Mouse (Mus musculus) limb, embryonic 11.5 days (tissue): Measurements from ENCODE around the gene Rell1. TPM values are rescaled to one million over a fixed set of nuclear protein-coding genes. Genes with fewer than 3 reads are reported as not detected.

Experiments
- ATAC-seq: fragments of 200-750 bp; cut with Nextera tagmentation; 2 replicates; pipeline ENCODE4 v1.8.0; 2017; ENCODE audit warnings: low read depth; ENCODE audit not compliant: insufficient number of reproducible peaks, low FRiP score, low TSS enrichment
- DNase-seq: peaks from one replicate; pipeline ENCODE4 v3.0.0-alpha.2; 2015; ENCODE audit warnings: low spot score
- H3K27ac ChIP-seq: fragments of 300-500 bp; sonication (generic); replicated peaks from 2 replicates; pipeline ENCODE4 v1.5.1; 2014; ENCODE audit warnings: low read depth, mild to moderate bottlenecking, low read length
- H3K27me3 ChIP-seq: fragments of 300-500 bp; sonication (generic); 2 replicates; pipeline ENCODE4 v1.6.1; 2014; ENCODE audit warnings: mild to moderate bottlenecking, low read length, mixed read lengths; ENCODE audit not compliant: control insufficient read depth, insufficient read depth
- H3K36me3 ChIP-seq: fragments of 300-500 bp; sonication (generic); 2 replicates; pipeline ENCODE4 v1.6.1; 2014; ENCODE audit warnings: mild to moderate bottlenecking, low read length, moderate library complexity, mixed read lengths; ENCODE audit not compliant: control insufficient read depth, insufficient read depth
- H3K4me1 ChIP-seq: fragments of 300-500 bp; sonication (generic); 2 replicates; pipeline ENCODE4 v1.6.1; 2014; ENCODE audit warnings: low read length, mixed read lengths; ENCODE audit not compliant: control insufficient read depth, insufficient read depth
- H3K4me2 ChIP-seq: fragments of 300-500 bp; sonication (generic); 2 replicates; pipeline ENCODE4 v1.6.1; 2014; ENCODE audit warnings: low read depth, mild to moderate bottlenecking, moderate library complexity; ENCODE audit not compliant: severe bottlenecking
- H3K4me3 ChIP-seq: fragments of 300-500 bp; sonication (generic); 2 replicates; pipeline ENCODE4 v1.5.1; 2014; ENCODE audit warnings: low read depth, low read length
- H3K9ac ChIP-seq: fragments of 300-500 bp; sonication (generic); 2 replicates; pipeline ENCODE4 v1.6.1; 2014; ENCODE audit warnings: mild to moderate bottlenecking, low read length
- H3K9me3 ChIP-seq: fragments of 300-500 bp; sonication (generic); 2 replicates; pipeline ENCODE4 v1.6.1; 2016; ENCODE audit warnings: low read length; ENCODE audit not compliant: control insufficient read depth
- WGBS: fragments of 180-500 bp; shearing (Covaris S2); extraction: QIAGEN DNeasy Blood & Tissue Kit; methylation state at CpG from one replicate; pipeline ENCODE4 v1.1.7; 2014; 5-methylcytosine and 5-hydroxymethylcytosine counted together
- polyA plus RNA-seq: library from polyadenylated mRNA; unstranded; fragments of >200 nt; fragmentation: Nextera tagmentation; extraction: Ambion mirVana; gene quantifications from 2 replicates; pipeline ENCODE4 v1.2.1, GENCODE M21; 2014

Gene Rell1
- polyA plus RNA-seq, 1 experiment from 2014 or later, result 12.2 TPM

DNA sequence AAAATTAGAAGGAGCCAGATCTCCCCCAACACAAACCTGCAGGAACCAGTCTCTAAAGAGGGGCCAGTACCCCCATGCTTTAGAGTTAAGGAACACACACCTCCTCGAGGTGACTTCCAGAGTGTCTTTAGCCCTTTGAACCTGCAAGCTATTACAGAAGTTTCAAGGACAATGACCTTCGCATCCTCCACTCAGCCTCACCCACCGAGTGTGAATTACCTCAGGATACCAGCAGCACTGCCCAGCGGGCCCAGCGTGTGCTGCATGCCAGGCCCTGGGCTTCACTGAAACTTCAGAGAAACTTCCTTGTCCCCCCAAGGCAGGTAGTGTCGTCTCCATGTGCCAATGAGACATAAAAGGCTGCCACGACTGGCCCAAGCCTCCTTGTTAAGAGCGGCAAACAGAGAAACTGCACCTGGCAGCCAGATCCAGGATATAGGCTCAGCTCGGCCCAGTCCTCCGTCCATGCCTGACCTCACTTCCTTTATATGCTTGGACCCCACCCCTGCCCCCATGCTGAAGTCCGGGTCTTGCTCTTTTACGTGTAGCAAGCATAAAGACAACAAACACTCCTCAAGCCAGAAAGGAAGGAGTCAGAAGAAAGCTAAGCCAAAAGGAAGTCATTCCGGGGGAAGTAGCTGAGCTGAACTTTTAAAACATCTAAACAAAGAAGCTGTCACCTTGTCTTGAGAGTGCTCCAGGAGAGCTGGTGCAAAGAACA is 45.2 kb downstream of the Rell1 start:
- Histone ChIP-seq H3K27me3 (no peaks in the 10 kb centered on the region), H3K27ac (no peak overlapping the region), H3K4me3 (no peak overlapping the region), H3K9me3 (no peaks in the 10 kb centered on the region), H3K4me2 (no peak overlapping the region), H3K36me3 (peaks cover 3% of the 10 kb centered on the region), H3K4me1 (no peaks in the 10 kb centered on the region), H3K9ac (no peak overlapping the region)
- DNase-seq (no peak), ATAC-seq (no peak)
- WGBS, result 81% methylated on average over 13 of the region's 13 CpGs

DNA sequence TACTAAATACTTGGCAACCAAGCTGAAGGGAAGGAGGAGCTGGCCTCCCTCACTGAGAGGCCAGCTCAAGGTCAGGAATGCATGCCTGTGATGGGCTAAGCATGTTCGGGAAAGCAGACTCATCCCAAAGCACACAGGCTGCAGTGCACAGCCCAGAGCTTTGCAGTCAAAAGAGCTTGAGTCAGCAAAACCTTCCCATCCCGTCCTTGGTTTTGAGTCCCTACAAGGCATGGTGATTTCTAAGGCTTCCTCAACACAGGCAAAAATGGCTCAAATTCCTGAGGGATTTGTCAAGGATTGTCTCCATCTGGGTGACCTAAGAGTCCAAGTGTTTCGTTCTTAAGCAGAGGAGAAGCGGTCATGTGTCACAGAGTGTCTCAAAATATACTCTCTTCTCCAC is 50.5 kb downstream of the Rell1 start:
- ATAC-seq, result no peak
- Histone ChIP-seq H3K9me3 (no peaks in the 10 kb centered on the region), H3K9ac (no peak overlapping the region), H3K27ac (no peak overlapping the region), H3K4me3 (no peak overlapping the region), H3K36me3 (no peaks in the 10 kb centered on the region), H3K4me1 (no peaks in the 10 kb centered on the region), H3K4me2 (no peak overlapping the region), H3K27me3 (no peaks in the 10 kb centered on the region)
- 79% methylated on average over 4 of the region's 4 CpGs for WGBS
- no peak for DNase-seq

DNA sequence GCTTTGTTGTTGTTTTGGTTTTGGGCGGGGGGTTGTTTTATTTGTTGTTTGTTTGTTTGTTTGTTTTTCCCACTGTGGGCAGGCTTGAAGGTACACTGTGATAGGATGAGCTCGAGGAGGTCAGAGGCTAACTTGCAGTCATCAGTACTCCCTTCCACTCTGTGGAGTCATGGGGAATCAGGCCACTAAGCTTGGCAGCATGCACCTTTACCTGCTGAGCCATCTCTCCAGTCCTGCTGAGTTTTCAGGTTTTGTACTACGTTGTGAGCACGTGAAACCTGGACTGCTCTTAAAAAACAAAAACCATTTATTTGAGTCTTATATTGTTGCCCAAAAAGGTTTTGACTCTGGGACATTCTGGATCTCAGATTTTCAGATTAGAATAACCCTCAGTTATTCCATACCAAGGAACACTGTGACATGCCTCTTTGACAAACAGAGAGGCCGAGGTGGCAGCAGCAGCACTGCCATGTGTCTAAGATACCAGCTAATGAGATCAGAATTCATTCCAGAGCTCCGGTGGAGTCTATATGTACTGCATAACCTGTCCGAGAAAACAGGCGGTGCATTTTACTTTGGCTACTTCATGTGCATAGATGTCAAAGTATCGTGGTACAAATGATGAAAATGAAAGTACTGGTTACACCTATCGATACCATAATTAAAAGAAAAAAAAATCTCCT is 52.1 kb downstream of the Rell1 start:
- H3K9ac ChIP-seq, result no peak overlapping the region
- H3K27ac ChIP-seq, result no peak overlapping the region
- H3K4me3 ChIP-seq, result no peak overlapping the region
- H3K9me3 ChIP-seq, result no peaks in the 10 kb centered on the region
- WGBS, result 92% methylated on average over 10 of the region's 10 CpGs
- H3K4me2 ChIP-seq, result no peak overlapping the region
- ATAC-seq, result no peak
- DNase-seq, result no peak
- no peaks in the 10 kb centered on the region for H3K36me3 ChIP-seq
- no peaks in the 10 kb centered on the region for H3K27me3 ChIP-seq
- H3K4me1 ChIP-seq, result no peaks in the 10 kb centered on the region

DNA sequence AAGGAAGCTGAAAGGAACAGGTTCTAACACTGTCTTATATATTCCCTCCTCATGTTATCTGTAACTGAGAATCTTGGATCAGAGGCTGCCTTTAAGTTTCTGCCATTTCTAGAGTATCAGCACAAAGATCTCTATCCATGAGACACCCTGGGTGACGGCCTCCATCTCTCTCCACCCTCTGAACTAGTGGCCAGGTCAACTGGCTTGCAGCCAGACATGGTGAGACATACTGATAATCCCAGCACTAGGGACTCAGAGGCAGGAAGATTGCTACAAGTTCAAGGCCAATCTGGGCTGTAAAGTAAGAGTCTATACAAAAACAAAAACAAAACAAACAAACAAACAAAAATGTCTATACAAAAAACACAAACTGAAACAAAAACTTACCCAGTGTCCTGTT is 53.8 kb downstream of the Rell1 start:
- Histone ChIP-seq H3K36me3 (no peaks in the 10 kb centered on the region), H3K27me3 (no peaks in the 10 kb centered on the region), H3K9me3 (no peaks in the 10 kb centered on the region), H3K4me2 (no peak overlapping the region), H3K4me1 (no peaks in the 10 kb centered on the region), H3K4me3 (no peak overlapping the region), H3K9ac (no peak overlapping the region), H3K27ac (no peak overlapping the region)
- DNase-seq (no peak), ATAC-seq (no peak)
- WGBS, result 76% methylated on average over 1 of the region's 1 CpGs

DNA sequence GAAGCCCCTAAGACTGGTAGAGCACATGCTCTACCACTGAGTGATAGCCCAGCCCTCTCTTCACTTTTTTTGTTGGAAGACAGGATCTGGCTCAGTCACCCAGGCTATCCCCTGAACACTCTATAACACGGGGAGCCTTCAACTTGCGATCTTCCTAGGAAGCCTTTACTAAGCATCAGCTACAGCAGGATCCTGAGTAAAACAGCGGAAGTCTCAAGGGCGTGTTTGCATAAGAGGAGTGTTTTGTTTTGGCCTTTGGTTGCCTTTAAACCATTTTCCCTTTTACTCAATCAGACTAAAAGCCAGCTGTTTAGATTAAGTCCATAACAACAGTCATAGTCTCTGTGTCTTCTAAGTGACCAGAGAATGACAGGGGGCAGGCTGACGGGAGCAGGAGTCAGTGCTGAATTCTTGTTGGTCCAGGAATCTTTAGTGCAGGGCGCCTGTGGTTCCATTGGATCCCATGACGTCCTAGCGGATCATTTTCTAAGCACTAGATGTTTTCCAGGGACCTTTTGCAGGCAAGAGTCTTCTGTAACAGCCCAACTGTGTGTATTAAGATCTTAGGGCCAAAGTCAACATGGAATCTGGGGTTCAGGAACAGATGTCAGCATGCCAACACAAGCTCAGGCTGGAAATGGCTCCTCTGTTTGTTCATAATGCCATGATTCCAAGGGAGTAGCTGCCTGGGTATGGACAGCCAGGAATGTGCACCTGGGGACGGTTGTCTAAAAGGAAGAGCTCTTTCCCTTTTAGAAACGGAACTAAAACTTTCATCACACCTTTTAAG is 58.3 kb downstream of the Rell1 start:
- H3K4me3 ChIP-seq, result no peak overlapping the region
- no peak overlapping the region for H3K27ac ChIP-seq
- H3K4me1 ChIP-seq, result no peaks in the 10 kb centered on the region
- no peaks in the 10 kb centered on the region for H3K9me3 ChIP-seq
- WGBS, result 89% methylated on average over 10 of the region's 10 CpGs
- H3K4me2 ChIP-seq, result no peak overlapping the region
- no peaks in the 10 kb centered on the region for H3K36me3 ChIP-seq
- no peak overlapping the region for H3K9ac ChIP-seq
- DNase-seq (no peak), ATAC-seq (no peak)
- no peaks in the 10 kb centered on the region for H3K27me3 ChIP-seq

GRCm38 (mm10) chr5:63907513-63907912 is 61.2 kb downstream of the Rell1 start:
- WGBS, result 68% methylated on average over 4 of the region's 4 CpGs
- no peak overlapping the region for H3K9ac ChIP-seq

DNA sequence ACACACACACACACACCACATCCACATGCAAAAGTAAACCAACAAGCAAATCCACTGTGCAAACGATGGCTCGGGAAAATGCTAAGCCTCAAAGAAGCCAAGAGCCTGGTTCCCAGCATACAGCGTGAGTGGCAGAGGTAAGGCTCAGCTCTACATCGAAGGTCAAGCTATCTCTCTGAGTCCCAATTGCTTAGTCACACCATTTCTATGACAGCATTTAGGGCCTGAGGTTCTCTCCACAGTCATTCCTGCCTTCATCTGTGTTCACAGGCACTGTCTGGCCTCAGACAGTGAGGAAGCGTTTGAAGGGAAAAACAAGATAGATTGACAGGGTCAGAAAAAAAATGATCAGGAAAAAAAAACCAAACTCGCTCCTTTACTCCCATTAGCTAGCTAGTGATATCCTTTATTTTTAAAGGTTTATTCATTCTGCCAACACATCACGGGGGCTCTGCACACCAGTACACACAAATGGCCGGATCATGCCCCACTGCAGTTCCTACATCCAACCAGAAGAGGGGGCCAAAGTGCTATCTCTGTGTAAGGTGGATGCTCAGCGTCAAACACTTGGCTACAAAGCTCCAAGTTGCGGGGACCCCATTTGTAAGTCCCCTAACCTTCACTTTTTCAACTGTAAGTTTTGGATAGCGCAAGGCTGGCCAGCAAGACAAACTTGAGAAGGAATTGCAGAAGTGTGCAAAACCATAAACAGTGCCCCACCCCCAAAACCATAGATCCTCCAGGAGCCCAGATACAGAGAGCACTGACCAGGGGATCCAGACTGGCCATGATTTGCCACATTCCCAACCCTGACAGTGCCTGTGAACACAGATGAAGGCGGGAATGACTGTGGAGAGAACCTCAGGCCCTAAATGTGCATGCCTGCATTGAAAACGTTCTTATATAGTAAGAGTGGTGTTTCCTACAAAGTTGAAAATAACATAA is 62.3 kb downstream of the Rell1 start:
- WGBS, result 46% methylated on average over 13 of the region's 13 CpGs
- Histone ChIP-seq H3K27ac (no peak overlapping the region), H3K36me3 (no peaks in the 10 kb centered on the region), H3K4me2 (no peak overlapping the region), H3K9ac (no peak overlapping the region), H3K27me3 (no peaks in the 10 kb centered on the region), H3K9me3 (no peaks in the 10 kb centered on the region), H3K4me3 (no peak overlapping the region), H3K4me1 (no peaks in the 10 kb centered on the region)
- DNase-seq, result peak; percentile 92
- 0 out of 2 replicates have a peak, but pooled peaks have one; percentile 45 for ATAC-seq

More at GRCm38 (mm10) chr5:63907513-63907912, 61.2 kb downstream of the Rell1 start:
- no peak overlapping the region for H3K27ac ChIP-seq
- H3K9me3 ChIP-seq, result no peaks in the 10 kb centered on the region
- no peak overlapping the region for H3K4me3 ChIP-seq
- no peaks in the 10 kb centered on the region for H3K4me1 ChIP-seq
- H3K27me3 ChIP-seq, result no peaks in the 10 kb centered on the region
- ATAC-seq (no peak), DNase-seq (no peak)
- H3K36me3 ChIP-seq, result no peaks in the 10 kb centered on the region
- H3K4me2 ChIP-seq, result no peak overlapping the region

- no peaks in the 10 kb centered on the region for H3K9me3 ChIP-seq
- WGBS, result 88% methylated on average over 3 of the region's 3 CpGs
- DNase-seq (no peak), ATAC-seq (no peak)
- H3K9ac ChIP-seq, result no peak overlapping the region
- no peak overlapping the region for H3K4me3 ChIP-seq
- no peaks in the 10 kb centered on the region for H3K36me3 ChIP-seq
- H3K27me3 ChIP-seq, result no peaks in the 10 kb centered on the region
- no peak overlapping the region for H3K4me2 ChIP-seq
- H3K27ac ChIP-seq, result no peak overlapping the region
- H3K4me1 ChIP-seq, result no peaks in the 10 kb centered on the region
Measured at GRCm38 (mm10) chr5:63903329-63903728, 65.4 kb downstream of the Rell1 start.
